Mouse (Mus musculus) intestine, embryonic 14.5 days (tissue): Measurements from ENCODE around the gene Rtn4r. TPM values are rescaled to one million over a fixed set of nuclear protein-coding genes. Genes with fewer than 3 reads are reported as not detected.

Source experiments
- ATAC-seq: fragments of 200-750 bp; cut with Nextera tagmentation; replicated peaks from 2 replicates; pipeline ENCODE4 v1.8.0; 2017; ENCODE audit warnings: low read depth, moderate number of reproducible peaks, moderate TSS enrichment, moderate library complexity; ENCODE audit not compliant: low FRiP score, low TSS enrichment
- DNase-seq: peaks from one replicate; pipeline ENCODE4 v3.0.0-alpha.2; 2018; ENCODE audit warnings: low spot score
- H3K27ac ChIP-seq: fragments of 300-500 bp; sonication (generic); 2 replicates; pipeline ENCODE4 v1.5.1; 2014; ENCODE audit warnings: low read depth, mild to moderate bottlenecking, control low read depth
- H3K27me3 ChIP-seq: fragments of 300-500 bp; sonication (generic); replicated peaks from 2 replicates; pipeline ENCODE4 v1.6.1; 2014; ENCODE audit warnings: low read length, control low read depth; ENCODE audit not compliant: control insufficient read depth, insufficient read depth
- H3K36me3 ChIP-seq: fragments of 300-500 bp; sonication (generic); 2 replicates; pipeline ENCODE4 v1.6.1; 2014; ENCODE audit warnings: low read length, control low read depth; ENCODE audit not compliant: control insufficient read depth, insufficient read depth
- H3K4me1 ChIP-seq: fragments of 300-500 bp; sonication (generic); replicated peaks from 2 replicates; pipeline ENCODE4 v1.6.1; 2014; ENCODE audit warnings: low read length, control low read depth, mixed read lengths; ENCODE audit not compliant: control insufficient read depth, insufficient read depth
- H3K4me2 ChIP-seq: fragments of 300-500 bp; sonication (generic); 2 replicates; pipeline ENCODE4 v1.6.1; 2014; ENCODE audit warnings: low read length
- H3K4me3 ChIP-seq: fragments of 300-500 bp; sonication (generic); 2 replicates; pipeline ENCODE4 v1.5.1; 2014; ENCODE audit warnings: low read depth, low read length, control low read depth, mixed read lengths
- H3K9ac ChIP-seq: fragments of 300-500 bp; sonication (generic); 2 replicates; pipeline ENCODE4 v1.6.1; 2014; ENCODE audit warnings: mild to moderate bottlenecking, low read length
- H3K9me3 ChIP-seq: fragments of 300-500 bp; sonication (generic); 2 replicates; pipeline ENCODE4 v1.6.1; 2016; ENCODE audit warnings: low read length, control low read depth; ENCODE audit not compliant: control insufficient read depth
- WGBS: fragments of 180-500 bp; shearing (Covaris S2); extraction: QIAGEN DNeasy Blood & Tissue Kit; methylation state at CpG from one replicate; pipeline ENCODE4 v1.1.7; 2014; 5-methylcytosine and 5-hydroxymethylcytosine counted together
- polyA plus RNA-seq: library from polyadenylated mRNA; unstranded; fragments of >200 nt; fragmentation: Nextera tagmentation; extraction: Ambion mirVana; gene quantifications from 2 replicates; pipeline ENCODE4 v1.2.1, GENCODE M21; 2014

The Rtn4r gene
- polyA plus RNA-seq, 1 experiment from 2014 or later, result 5.3 TPM

DNA sequence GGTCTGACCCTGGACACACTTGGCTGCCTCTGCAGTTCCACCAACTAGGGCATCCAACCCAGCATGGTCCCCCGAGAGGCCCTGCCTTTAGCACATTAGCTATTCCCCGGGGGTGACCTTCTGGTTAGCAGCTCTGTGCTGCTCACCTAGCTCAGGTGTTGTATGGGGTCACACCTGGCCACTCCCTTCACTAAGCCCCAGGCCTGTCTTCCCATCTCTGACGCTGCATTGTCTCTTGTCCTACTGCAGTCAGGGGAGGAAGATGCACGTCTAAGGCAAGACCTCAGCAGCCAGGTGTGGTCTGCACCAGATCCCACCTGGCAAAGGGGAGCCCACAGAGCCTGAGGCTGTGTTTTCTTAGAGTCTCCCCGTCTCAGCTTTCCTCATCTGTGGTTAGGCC is 2.0 kb downstream of the Rtn4r start:
- no peak for DNase-seq
- 79% methylated on average over 5 of the region's 5 CpGs for WGBS
- Histone ChIP-seq H3K9ac (no peak overlapping the region), H3K36me3 (no peaks in the 10 kb centered on the region), H3K4me3 (no peak overlapping the region), H3K27me3 (peaks cover 30% of the 10 kb centered on the region), H3K4me1 (no peaks in the 10 kb centered on the region), H3K9me3 (no peaks in the 10 kb centered on the region), H3K27ac (no peak overlapping the region), H3K4me2 (no peak overlapping the region)
- no peak for ATAC-seq

DNA sequence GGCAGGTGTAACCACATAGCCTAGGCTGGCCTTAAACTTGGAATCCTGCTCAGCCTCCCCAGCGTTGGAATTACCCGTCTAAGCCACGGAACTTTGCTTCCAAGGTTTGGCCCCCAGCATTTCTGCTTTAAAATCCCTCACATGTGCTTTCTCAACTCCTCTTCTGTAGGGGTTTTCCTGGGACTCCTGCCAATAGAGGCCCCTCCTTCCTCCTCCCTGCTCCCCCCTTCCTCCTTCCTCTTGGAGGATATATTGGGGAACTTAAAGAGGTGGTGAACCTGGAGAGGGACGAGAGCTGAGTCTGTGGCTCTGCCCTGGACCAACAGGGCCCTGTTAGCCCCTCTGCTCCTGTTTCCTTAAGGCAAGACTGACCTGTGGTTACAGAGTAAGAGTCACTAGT is 2.8 kb downstream of the Rtn4r start:
- Histone ChIP-seq H3K9me3 (no peaks in the 10 kb centered on the region), H3K27me3 (peaks cover 30% of the 10 kb centered on the region), H3K9ac (no peak overlapping the region), H3K4me1 (no peaks in the 10 kb centered on the region), H3K4me3 (no peak overlapping the region), H3K4me2 (no peak overlapping the region), H3K27ac (no peak overlapping the region), H3K36me3 (no peaks in the 10 kb centered on the region)
- WGBS, result 41% methylated on average over 4 of the region's 4 CpGs
- DNase-seq (no peak), ATAC-seq (no peak)

DNA sequence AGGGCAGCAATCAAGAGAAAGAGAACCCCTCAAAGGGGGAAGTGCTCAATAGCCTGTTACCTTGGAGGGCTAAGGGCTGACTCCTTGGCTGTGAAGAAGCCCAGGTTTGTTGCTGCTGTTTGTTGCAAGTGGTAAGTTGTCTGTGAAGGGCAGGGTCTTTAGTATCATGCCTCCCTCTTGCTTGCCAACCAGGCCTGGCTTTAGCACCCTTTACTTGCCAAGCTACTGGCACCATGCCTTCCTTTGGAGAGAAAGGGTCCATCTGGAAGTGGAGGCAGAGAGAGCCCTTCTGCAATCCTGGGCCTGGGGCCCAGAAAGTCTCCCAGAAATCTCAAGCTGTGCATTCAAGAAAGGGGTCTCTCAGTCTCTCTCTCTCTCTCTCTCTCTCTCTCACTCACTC is 3.3 kb downstream of the Rtn4r start:
- Histone ChIP-seq H3K9ac (no peak overlapping the region), H3K4me3 (no peak overlapping the region), H3K9me3 (no peaks in the 10 kb centered on the region), H3K4me1 (no peaks in the 10 kb centered on the region), H3K36me3 (no peaks in the 10 kb centered on the region), H3K4me2 (no peak overlapping the region), H3K27ac (no peak overlapping the region), H3K27me3 (peaks cover 30% of the 10 kb centered on the region)
- ATAC-seq, result no peak
- DNase-seq, result no peak

DNA sequence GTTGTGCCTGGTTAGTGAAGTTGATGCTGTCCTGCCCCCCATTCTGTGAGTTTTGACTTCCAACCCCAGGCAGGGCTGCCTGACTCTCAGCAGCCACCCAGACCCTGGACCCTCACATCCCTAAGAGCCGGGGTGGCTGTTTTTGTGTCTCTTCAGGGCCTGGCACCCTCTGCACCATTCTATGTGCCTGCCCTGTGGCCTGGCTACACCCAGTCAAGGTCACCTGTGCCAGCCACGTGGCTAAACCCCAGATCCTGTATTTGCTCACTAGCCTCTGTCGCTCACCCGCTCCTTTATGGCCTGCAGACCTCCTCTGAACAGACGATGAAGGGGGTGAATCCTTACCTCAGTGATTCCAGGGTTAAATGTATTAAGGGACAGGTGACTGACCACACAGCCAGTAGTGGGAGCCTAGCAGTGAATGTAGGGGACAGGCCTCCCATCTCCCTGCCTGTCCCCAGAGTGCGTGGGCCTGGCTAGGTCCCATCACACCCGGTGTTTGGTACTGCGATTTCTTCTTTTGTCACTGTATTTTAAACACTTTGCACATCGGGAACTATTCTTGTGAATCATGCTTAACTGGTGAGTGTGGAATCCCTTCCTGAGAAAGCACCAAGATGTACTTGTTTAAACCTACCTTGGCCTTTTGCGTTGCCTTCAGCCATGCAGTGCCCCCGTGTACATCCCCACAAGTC is 4.0 kb downstream of the Rtn4r start:
- ATAC-seq (no peak), DNase-seq (no peak)
- H3K9ac ChIP-seq, result no peak overlapping the region
- no peaks in the 10 kb centered on the region for H3K4me1 ChIP-seq
- H3K36me3 ChIP-seq, result no peaks in the 10 kb centered on the region
- no peak overlapping the region for H3K4me3 ChIP-seq
- no peak overlapping the region for H3K27ac ChIP-seq
- H3K4me2 ChIP-seq, result no peak overlapping the region
- peaks cover 23% of the 10 kb centered on the region for H3K27me3 ChIP-seq
- WGBS, result 83% methylated on average over 11 of the region's 11 CpGs
- no peaks in the 10 kb centered on the region for H3K9me3 ChIP-seq

DNA sequence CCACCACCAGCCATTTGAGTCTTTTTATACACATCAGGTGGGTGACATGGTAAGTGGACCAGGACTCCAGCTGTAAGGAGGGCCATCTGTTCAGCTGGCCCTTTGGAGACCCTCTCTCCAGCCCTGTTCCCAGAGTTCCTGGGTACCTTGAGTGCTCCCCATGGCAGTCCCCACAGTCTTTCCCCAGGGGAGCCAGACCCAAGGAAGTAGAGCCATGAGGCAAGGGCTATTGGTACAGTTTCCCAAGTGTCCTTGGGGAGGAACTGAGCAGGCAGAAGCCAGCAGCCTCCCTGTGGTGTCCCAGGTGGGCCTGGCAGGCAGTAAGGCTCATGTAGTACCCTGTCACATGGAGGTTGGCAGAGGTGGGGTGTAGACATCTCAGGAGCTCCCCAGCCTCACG is 4.6 kb downstream of the Rtn4r start:
- WGBS, result 71% methylated on average over 1 of the region's 1 CpGs
- Histone ChIP-seq H3K9me3 (no peaks in the 10 kb centered on the region), H3K36me3 (no peaks in the 10 kb centered on the region), H3K4me1 (no peaks in the 10 kb centered on the region), H3K9ac (no peak overlapping the region), H3K4me2 (no peak overlapping the region), H3K27me3 (peaks cover 17% of the 10 kb centered on the region), H3K4me3 (no peak overlapping the region), H3K27ac (no peak overlapping the region)
- DNase-seq, result no peak
- no peak for ATAC-seq

DNA sequence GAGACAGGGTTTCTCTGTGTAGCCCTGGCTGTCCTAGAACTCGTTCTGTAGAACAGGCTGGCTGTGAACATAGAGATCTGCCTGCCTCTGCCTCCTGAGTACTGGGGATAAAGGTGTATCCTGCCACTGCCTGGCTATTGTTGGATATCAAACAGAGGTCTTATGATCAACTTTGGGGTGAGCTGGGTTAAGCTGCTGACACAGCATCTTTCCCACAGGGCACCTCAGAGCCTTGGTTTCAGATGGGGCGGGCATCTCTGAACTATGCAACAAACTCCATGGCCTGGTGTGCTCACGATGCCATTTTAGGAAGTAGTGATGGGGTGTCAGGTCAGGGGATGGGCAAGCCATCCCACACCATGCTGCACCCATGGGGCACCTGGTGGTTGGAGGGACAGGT is 5.1 kb downstream of the Rtn4r start:
- Histone ChIP-seq H3K4me3 (no peak overlapping the region), H3K27me3 (peaks cover 16% of the 10 kb centered on the region), H3K27ac (no peak overlapping the region), H3K4me2 (no peak overlapping the region), H3K9me3 (no peaks in the 10 kb centered on the region), H3K9ac (no peak overlapping the region), H3K4me1 (no peaks in the 10 kb centered on the region), H3K36me3 (no peaks in the 10 kb centered on the region)
- ATAC-seq (no peak), DNase-seq (no peak)
- 83% methylated on average over 3 of the region's 3 CpGs for WGBS

DNA sequence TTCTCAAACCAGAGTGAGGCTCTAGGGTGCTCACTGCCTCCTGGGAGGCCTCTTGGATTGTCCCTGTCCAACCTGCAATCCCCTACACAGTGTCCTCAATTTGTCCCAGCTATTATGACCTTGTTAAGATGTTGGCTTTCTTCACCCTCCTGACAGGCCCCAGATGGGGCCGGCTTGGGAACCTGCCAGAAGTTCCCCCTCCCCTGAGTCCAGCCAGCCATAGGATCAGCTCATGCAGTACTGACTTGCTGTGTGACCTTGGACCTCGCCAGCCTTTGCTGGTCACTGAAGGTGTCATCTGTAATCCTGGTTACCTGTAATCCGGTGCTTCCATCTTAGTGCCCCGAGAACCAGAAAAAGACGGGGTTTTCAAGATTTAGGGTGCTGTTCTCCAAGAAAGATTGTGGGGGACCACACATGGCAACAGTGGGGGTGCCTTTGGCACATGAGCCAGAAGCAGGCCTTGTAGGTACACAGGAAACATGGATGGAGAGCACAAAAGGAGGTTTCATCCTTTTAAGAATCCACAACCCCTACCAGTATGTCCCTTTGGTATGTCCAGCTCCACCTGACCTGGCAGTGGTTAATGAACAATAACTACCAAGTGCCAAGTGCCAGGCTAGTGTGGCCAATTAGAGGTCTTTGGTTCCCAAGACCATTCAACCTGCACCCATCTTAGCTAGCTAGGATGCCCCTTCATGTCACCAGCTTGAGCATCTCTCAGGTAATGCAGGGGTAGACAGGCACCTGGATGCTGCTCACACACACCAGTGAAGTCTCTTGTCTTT is 5.9 kb downstream of the Rtn4r start:
- ATAC-seq, result no peak
- H3K4me3 ChIP-seq, result no peak overlapping the region
- no peaks in the 10 kb centered on the region for H3K9me3 ChIP-seq
- no peak overlapping the region for H3K4me2 ChIP-seq
- H3K9ac ChIP-seq, result no peak overlapping the region
- H3K4me1 ChIP-seq, result no peaks in the 10 kb centered on the region
- H3K27ac ChIP-seq, result no peak overlapping the region
- H3K27me3 ChIP-seq, result peaks cover 9% of the 10 kb centered on the region
- DNase-seq, result no peak
- H3K36me3 ChIP-seq, result no peaks in the 10 kb centered on the region
- 85% methylated on average over 5 of the region's 5 CpGs for WGBS

DNA sequence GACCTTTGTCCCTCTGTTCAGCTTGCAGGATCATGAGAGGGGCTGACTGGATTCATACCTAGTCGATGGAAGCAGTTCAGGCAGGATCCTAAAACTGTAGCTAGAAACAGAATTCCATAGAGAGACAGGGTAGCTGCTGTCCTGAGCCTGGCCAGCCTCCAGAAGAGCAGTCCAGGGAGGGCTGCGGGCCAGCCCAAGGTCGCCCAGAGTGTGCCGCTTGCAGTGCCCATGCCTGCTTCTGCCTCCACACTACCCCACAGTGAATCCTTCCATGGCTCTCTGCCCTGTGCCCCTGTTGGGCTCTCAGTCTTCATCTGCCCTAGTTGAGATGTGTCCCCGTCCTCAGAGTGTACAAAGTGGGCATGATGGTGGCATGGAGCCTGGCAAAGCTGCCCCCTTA is 7.8 kb downstream of the Rtn4r start:
- DNase-seq (no peak), ATAC-seq (no peak)
- H3K36me3 ChIP-seq, result no peaks in the 10 kb centered on the region
- H3K4me3 ChIP-seq, result no peak overlapping the region
- H3K9me3 ChIP-seq, result no peaks in the 10 kb centered on the region
- 81% methylated on average over 5 of the region's 5 CpGs for WGBS
- H3K27ac ChIP-seq, result no peak overlapping the region
- H3K4me1 ChIP-seq, result no peaks in the 10 kb centered on the region
- H3K27me3 ChIP-seq, result no peaks in the 10 kb centered on the region
- no peak overlapping the region for H3K9ac ChIP-seq
- H3K4me2 ChIP-seq, result no peak overlapping the region

DNA sequence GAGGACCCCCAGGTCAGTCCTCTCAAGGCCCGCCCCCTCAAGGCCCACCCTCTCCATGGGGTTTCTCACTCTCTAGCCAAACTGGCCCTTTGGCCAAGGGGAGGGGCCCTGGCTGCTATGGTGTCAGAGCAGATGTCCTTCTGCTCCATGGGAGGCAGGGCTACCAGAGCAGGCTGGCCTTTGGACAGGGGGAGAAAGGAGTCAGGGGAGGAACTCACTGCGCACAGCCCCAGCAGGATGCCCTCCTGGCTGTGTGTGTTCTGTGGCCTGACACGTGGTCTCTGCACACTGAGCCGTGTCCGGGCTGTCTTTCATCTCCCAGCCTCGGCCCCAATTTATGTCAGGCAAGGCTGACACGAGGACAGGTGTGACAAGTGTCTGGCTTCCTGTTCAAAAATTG is 8.6 kb downstream of the Rtn4r start:
- H3K4me2 ChIP-seq, result no peak overlapping the region
- WGBS, result 64% methylated on average over 7 of the region's 7 CpGs
- no peak for DNase-seq
- no peaks in the 10 kb centered on the region for H3K27me3 ChIP-seq
- no peak for ATAC-seq
- no peaks in the 10 kb centered on the region for H3K36me3 ChIP-seq
- H3K4me3 ChIP-seq, result no peak overlapping the region
- no peak overlapping the region for H3K9ac ChIP-seq
- H3K4me1 ChIP-seq, result no peaks in the 10 kb centered on the region
- no peak overlapping the region for H3K27ac ChIP-seq
- H3K9me3 ChIP-seq, result no peaks in the 10 kb centered on the region
